Mouse (Mus musculus) heart, postnatal 10 days (tissue): Measurements from ENCODE around the gene Astn1. TPM values are rescaled to one million over a fixed set of nuclear protein-coding genes. Genes with fewer than 3 reads are reported as not detected.

Experiments used
- DNase-seq, 2 experiments: peaks; one replicate each; pipeline ENCODE4 v3.0.0; 2021
- intact Hi-C: fragments of 180-260 bp; cut with DNase I; formaldehyde crosslinking; loops from one replicate; pipeline ENCODE4 v1.15.1; 2025
- total RNA-seq, 2 experiments: library from RNA; stranded (reverse); gene quantifications; 2 replicates each; pipeline ENCODE4 v1.2.3; 2021

Gene Astn1
- total RNA-seq = 1 to 10 TPM; 2.3 to 2.9 TPM

GRCm38 (mm10) chr1:158361964-158362291 lies at the start of gene Astn1:
Gene Astn1, plus strand, starts transcription at chr1:158362273.
- intact Hi-C loops = no loop called here
- no peak for DNase-seq

- intact Hi-C loops = no loop called here
- no peak for DNase-seq
Observed at GRCm38 (mm10) chr1:158323325-158323724, 38.7 kb upstream of the Astn1 start.

- intact Hi-C loops = no loop called here
- no peak for DNase-seq
Observed at GRCm38 (mm10) chr1:158328126-158328525, 33.9 kb upstream of the Astn1 start.

DNA sequence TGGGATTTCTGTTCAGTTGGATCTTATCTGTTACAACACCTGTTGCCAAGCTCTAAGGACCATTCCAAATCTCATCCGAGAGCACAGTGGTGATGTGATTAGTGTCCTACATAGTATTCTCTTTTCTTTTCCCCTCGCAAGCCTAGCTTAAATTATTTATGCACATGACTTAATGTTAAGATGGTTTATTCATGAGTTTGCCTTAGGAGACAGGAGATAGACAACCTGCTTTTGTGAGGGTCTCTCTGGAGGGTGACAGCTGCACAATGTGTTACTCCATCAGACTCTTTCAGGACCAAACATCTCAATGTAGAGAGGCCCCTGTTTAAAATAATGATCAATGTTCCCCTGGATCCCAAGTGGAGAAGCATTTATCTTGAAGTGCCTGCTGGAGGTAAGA lies 33.2 kb upstream of the Astn1 start:
- intact Hi-C loops = no loop called here
- DNase-seq = no peak

GRCm38 (mm10) chr1:158343243-158343714 lies 18.8 kb upstream of the Astn1 start:
- no peak for DNase-seq
- intact Hi-C loops = loop anchor here (5.0 kb wide), 1 partner anchor 309 kb away; no protein-coding TSS in a partner anchor

GRCm38 (mm10) chr1:158353656-158354371 lies 8.3 kb upstream of the Astn1 start:
- DNase-seq = peak; percentile 27 to 29
- intact Hi-C loops = no loop called here

GRCm38 (mm10) chr1:158355177-158356050 lies 6.7 kb upstream of the Astn1 start:
- intact Hi-C loops = no loop called here

DNA sequence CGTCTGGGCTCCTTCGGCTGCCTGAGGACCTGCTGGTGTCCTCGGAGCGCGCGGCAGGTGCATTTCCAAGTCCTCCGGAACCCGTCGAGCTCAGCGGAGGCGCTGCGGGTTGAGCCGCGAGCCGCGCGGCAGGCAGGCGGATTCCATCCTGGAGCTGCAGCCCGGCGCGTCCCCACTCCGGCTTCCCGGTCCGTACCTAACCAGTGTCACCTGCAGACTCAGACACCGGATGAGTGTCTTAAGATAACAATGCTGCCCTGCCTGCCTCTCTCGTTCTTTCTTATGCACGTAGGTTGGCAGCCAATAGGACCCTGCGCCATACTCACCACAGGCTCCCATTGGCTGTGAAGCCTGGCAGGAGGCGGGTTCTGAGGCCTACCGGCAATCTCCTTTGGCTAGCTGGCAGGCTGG lies 6.0 kb upstream of the Astn1 start, which contains the start of gene Brinp2:
Brinp2 (minus strand) TSS at position 276 of the 411 bp plus-strand sequence.
- peak; percentile 74 to 76 for DNase-seq
- intact Hi-C loops = no loop called here

More at GRCm38 (mm10) chr1:158355177-158356050, 6.7 kb upstream of the Astn1 start:
- peak; percentile 4 to 9 for DNase-seq

GRCm38 (mm10) chr1:158362292-158363101 lies 424 bp downstream of the Astn1 start:
- intact Hi-C loops = no loop called here
- DNase-seq = no peak

DNA sequence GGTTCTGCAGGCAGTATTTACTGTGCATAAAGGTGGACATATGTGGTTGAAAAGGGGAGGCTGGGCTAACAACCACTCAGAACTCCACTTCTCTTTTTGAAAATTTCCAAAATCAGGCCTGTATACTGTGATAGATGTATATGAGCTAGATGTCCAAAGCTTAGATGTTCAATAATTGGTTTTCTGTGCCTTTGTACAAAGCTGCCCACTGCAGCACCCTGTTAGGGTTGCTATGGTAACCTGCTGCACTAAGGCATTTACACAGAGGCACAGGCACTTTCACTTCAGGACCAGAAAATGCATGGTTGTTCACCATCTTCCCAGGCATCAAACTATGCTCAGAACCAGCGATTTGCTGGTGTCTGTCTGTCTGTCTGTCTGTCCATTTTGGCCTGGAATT lies 2.4 kb downstream of the Astn1 start:
- no peak for DNase-seq
- intact Hi-C loops = no loop called here

DNA sequence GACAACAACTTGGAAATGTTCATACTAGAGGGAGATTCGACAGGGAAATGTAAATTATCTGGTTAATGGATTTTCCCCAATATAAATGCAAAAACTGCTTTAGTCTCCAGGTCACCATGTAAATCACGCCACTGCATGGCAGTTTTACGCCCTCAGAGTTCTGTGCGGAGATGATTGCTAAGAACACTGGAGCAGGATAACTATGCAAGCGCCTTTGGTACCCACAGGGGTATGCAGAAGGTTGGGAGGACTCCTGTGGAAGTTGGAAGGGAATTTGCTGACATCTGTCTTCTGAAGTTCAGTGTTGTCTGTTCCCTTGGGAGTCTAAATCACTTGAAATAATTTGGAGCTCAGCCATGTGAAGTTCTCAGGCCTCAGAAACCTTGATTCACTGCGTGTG lies 20.2 kb downstream of the Astn1 start:
- DNase-seq = no peak

DNA sequence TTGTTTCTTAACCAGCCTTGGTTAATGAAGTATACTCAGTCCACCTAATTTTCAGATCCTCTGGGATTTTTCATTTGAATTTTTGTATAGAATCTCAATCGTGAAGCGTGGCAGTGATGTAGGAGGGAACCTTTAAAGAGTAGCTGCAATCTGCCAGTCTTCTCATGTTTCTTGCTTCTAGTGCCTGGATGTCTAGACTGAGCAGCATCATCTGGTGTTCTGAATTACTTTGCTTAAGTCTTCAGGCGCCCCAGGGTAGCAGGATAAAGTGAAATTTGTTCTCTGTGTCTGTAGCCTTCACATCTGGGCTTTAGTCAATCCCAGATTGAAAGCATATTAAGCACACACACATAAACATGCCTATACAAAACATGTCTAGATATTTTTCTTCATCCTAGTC lies 21.1 kb downstream of the Astn1 start:
- intact Hi-C loops = no loop called here
- DNase-seq = no peak

More for the DNA sequence above, 20.2 kb downstream of the Astn1 start:
- intact Hi-C loops = no loop called here

GRCm38 (mm10) chr1:158385311-158385710 lies 23.2 kb downstream of the Astn1 start:
- DNase-seq = no peak
- intact Hi-C loops = no loop called here

GRCm38 (mm10) chr1:158386781-158387180 lies 24.7 kb downstream of the Astn1 start:
- DNase-seq = no peak
- intact Hi-C loops = no loop called here

DNA sequence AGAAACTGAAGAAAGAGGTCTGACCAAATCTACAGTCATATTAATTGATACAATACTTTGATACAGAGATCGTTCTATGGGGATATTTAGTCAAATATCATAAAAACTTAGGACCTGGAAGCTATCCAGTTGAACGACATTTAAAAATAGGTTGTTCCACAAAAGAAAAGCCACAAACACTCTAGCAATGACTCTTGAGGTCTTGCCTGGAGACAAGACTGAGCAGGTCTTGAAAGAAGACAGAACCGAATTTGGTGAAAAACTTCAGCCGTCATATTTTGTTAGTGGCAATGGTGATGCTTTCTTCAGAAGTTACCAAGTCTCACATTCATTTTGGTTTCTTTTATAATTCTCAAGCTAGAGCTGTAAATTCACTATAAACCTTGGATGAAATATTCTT lies 26.9 kb downstream of the Astn1 start:
- intact Hi-C loops = no loop called here
- no peak for DNase-seq

GRCm38 (mm10) chr1:158390693-158391092 lies 28.6 kb downstream of the Astn1 start:
- no peak for DNase-seq
- intact Hi-C loops = no loop called here

DNA sequence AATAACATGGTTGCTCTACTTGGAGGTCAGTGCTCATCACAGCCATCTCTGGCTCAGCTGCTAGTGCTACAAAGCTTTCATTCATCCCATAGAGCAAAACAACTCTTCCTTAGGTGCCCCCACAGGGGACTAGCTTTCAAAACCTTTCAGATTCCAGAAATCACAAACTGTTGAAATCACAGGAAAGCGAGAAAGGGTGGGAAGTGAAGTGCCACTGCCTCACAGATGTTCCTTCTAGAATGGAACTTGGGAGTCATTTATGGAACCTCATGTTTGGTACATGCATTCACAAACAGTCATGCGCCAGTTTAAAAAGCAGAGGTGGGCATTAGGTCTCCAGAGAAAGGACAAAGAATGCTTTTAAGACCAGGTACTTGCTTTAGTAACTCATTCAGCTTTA lies 35.0 kb downstream of the Astn1 start:
- intact Hi-C loops = no loop called here
- DNase-seq = no peak

GRCm38 (mm10) chr1:158400898-158401297 lies 38.8 kb downstream of the Astn1 start:
- intact Hi-C loops = no loop called here
- DNase-seq = no peak

GRCm38 (mm10) chr1:158405899-158406769 lies 44.1 kb downstream of the Astn1 start:
- DNase-seq = no peak
- intact Hi-C loops = no loop called here

- no peak for DNase-seq
- intact Hi-C loops = no loop called here
Observed at GRCm38 (mm10) chr1:158408124-158408523, 46.1 kb downstream of the Astn1 start.
